Mouse (Mus musculus) gonadal fat pad, adult 2 months (tissue): ENCODE results near the gene Tas2r108. TPM values are rescaled to one million over a fixed set of nuclear protein-coding genes. Genes with fewer than 3 reads are reported as not detected.

Experiments used
- DNase-seq: peaks from one replicate; pipeline ENCODE4 v3.0.0-alpha.2; 2012; ENCODE audit warnings: low read depth
- polyA plus RNA-seq: library from polyadenylated mRNA; depleted of rRNA; stranded (reverse); fragments of >200 nt; gene quantifications from 2 replicates; pipeline ENCODE4 v1.2.3, GENCODE M21; 2012; rRNA removed

The Tas2r108 gene
- polyA plus RNA-seq: 0.15 TPM in 1 of 2 replicates, not detected in the other

DNA sequence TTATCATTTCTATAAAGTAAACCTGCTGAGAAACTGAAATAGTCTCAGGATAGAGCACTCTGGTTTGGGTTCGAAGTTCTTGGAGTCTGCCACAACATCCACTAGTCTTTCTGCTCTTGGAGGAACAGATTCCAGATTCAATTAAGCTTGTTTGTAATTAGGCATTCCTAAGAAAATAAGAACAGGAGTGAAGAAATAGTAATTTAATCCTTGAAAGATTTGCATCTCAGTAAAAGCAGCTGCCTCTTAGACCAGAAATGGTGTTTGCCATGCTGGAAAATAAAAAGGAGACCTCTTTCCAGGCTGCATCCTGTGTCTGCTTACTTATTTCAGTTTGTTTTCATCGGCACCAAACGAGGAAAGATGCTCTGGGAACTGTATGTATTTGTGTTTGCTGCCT lies at the start of gene Tas2r108:
Tas2r108 (plus strand) TSS at position 301 of the 400 bp plus-strand sequence.
- DNase-seq: no peak

DNA sequence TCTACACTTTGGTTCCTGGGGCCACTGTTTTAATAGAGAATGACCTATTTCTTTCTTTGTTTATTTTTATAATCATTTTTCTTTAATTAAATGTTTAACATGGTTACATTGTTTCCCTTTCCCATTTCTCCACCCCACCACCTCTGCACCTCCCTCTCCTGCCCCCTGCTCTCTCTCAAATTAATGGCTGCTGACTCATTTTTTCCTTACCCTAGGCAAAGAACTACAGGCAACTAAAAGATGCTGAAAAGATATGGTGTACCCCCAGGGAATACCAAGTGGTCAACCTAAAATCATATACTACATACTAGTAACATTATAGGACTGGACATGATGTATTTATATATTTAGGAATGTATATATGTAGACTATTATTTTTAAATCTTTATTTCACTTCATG lies 44.7 kb upstream of the Tas2r108 start:
- DNase-seq: no peak

DNA sequence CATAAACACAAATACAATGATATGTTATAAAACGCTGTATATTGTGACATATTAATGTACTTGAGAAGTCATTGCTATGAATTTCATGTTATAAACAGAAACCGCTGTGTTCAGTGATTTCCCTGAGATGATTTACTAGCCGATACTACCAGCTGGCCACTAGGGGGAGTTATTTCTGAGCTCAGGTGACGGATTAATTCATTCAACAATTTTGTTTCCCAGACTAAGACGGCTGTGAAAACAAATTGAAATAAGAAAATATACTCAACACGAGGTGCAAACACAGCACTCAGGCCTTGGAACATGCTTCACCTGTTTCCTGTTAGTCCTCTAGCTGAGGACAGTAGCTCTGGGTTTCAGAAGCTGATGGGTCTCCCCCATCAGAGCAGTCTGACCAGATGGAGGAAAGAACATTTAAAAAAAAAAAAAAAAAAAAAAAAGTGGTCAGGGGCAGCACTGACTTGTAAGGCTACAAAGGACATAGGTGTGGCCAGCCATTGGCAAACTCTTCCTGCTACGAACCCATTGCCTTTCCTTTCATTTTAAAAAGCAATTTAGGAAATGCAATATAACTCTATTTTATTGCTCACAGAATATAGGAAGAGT lies 38.8 kb upstream of the Tas2r108 start:
- DNase-seq: no peak

DNA sequence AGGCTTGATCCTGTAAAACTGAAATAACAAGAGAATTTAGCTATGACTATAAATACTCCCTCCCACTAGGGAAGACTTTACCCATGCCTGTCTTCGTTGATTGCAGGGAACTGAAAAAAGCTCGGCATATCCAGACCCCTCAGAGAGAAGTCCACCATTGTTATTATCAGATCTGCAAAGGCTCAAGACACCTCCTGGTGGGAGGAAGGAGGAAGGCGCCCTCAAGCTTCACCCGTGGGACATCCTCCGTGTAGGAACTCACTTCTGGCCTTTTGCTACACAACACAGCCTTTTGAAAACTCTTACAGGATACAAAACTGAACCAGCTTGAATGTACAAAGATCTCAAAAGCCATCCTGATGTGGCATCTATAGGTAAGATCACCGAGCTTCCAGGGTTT lies 27.6 kb upstream of the Tas2r108 start:
- no peak for DNase-seq

DNA sequence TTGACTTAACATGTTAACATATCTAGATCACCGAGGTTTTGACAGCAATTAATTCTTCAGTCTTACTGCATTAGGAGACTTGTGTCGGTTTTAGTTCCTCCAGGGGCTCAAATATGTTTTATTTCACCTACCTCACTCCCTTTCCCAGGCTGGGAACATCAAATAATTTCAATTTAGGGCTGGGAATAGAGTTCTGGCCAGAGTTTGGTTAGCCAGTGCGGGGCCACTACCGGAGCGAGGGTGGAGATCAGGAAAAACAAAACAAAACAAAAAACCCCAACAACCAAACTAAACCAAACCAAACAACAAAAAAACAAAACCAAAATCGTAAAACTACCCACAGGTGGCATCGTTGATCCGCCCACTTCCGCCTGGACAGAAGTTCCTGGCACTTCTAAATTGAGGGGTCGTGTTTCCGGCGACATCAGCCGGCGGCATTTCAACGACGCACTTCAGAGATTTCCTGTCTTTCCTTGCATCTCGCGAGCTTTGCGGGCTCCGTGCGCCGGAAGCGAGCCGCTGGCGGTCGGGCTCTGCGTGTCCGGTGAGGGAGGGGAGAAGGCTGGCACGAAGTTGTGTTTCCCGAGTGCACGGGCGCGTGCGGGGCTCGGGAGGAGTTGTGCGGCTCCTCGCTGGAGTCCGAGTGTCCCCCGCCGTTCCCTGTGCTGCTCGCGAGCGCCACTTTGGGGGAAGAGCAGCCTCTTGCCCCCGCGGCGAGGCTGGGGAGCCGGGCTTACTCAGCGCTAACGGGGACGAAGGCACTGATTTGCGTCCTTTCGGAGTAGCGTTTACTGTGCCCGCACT lies 22.2 kb upstream of the Tas2r108 start, which contains the start of gene Ssbp1:
Ssbp1 (plus strand) TSS at position 437 of the 804 bp plus-strand sequence.
- DNase-seq: peak; percentile 69

DNA sequence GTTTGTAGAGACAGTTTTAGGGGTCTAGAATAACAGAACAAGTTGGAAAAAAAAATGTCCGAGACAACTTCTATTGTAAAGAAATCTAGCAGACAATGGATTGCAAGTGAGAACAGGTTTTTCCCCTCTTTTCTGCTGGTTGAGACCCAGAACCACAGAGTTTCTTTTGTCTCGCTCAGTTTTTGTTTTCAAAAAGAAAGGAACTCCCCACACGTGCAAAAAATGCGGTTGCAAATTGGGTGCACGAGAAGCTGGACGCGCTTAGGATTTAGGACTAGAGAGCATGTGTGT lies 21.7 kb upstream of the Tas2r108 start:
- no peak for DNase-seq

DNA sequence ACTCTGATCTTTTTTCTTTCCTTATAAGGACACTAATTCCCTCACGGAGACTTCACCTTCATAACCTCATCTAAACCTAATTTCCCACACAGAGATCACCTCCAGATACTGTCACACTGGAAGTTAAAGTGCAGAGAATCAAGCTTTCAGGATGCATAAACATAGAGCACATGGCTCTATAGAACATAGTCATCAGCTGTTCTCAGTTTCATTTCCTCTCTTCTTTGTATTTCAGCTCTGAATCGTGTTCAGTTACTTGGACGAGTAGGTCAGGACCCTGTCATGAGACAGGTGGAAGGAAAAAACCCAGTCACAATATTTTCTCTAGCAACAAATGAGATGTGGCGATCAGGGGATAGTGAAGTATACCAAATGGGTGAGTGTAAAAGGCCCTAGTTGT lies 17.2 kb upstream of the Tas2r108 start:
- DNase-seq: no peak

DNA sequence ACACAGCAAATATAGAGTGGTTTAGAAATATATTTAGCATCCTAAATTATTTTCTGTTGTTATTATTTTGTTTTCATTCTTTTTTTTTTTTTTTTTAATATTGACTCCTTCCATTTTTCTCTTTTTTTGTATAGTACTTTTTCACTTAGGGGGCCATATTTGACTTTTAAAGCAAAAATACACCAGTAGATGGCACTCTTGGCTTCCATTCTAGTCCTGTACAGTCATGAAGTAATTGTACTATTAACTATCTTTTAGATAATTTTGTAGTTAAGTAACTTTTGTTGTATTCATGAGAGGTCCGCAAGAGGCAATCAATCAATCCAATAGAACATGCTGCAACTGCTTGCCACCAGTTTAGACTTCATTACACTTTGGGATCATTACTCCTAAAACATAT lies 13.6 kb upstream of the Tas2r108 start:
- DNase-seq: no peak

DNA sequence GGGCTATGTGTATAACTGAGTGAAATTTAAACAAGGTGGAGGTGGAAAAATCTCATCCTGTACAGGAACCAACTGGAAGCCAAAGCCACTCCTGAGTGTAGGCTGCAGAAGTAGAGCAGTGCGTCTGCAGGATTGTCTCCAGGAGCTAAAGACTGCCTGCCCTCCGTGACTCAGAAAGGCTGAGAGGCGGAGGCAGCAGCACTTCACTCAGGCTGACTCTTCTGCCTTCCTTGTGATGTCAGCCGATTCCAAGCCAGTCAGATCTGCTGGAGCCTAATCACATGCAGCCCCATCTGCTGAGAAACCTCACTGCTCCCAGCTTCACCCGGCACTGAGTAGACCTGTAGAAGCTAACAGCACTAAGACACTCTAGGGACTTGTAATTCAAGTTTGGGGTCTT lies 11.0 kb upstream of the Tas2r108 start:
- DNase-seq: no peak

DNA sequence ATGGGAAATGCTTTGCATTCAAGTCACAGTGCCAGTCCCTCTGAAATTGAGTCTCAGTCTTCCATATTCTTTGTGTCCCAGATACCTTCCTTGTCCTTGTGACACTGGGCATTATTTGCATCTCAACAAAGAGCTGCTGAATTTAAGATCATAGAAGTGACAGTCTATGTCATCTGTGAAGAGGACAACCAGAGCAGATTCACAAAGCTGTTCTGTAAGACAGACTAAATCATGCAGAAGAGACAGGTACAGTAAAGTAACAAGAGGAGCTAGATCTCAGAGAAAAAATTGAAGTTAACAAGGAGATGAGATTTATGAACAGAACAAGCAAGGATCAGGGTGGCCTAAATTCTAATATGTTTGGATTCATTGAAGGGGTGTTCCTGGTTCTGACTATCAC lies 2.4 kb upstream of the Tas2r108 start, which contains the start of gene Tas2r137:
Tas2r137 (plus strand) TSS at position 301 of the 400 bp plus-strand sequence.
- DNase-seq: no peak

DNA sequence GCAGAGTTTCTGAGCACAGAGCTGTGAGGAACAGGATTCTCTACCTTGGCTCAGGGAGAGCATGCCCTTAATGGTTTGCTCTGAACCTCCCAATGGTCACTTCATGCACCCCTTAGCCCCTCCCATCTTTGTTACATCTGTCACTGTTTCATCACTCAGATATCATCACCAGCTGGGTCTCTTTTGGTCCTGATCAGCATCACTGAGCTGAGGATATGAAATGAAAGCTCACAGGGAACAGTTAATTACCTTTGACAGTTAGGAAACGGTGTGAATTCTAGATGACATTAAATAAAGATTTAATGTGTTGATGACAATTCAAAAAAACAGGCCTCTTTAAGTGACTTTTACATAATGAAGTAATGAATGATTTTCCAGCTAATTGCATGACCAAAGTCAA lies 26.1 kb downstream of the Tas2r108 start, which contains the start of gene Prss37:
Prss37 (minus strand) TSS at position 101 of the 400 bp plus-strand sequence.
- no peak for DNase-seq

Other genes starting within 250 kb of the Tas2r108 start
- gene Agk, start 168.4 kb upstream of the Tas2r108 start, polyA plus RNA-seq: 14.4 and 16.2 TPM in 2 replicates
- gene E330009J07Rik, start 57.4 kb upstream of the Tas2r108 start, polyA plus RNA-seq: 4.8 and 9.2 TPM in 2 replicates
- 0.23 and 0.94 TPM in 2 replicates for gene Wee2, start 54.4 kb upstream of the Tas2r108 start, polyA plus RNA-seq
- gene Ssbp1, start 22.2 kb upstream of the Tas2r108 start, polyA plus RNA-seq: 13.8 and 17.7 TPM in 2 replicates
- gene Tas2r137, start 2.3 kb upstream of the Tas2r108 start, polyA plus RNA-seq: not detected in 2 replicates
- gene Prss37, start 26.0 kb downstream of the Tas2r108 start, polyA plus RNA-seq: 0.24 and 0.90 TPM in 2 replicates
- not detected in 2 replicates for gene Olfr461, start 61.5 kb downstream of the Tas2r108 start, polyA plus RNA-seq
- not detected in 2 replicates for gene Olfr460, start 76.0 kb downstream of the Tas2r108 start, polyA plus RNA-seq
- 0.75 and 0.84 TPM in 2 replicates for gene Clec5a, start 92.3 kb downstream of the Tas2r108 start, polyA plus RNA-seq
- gene Tas2r138, start 119.8 kb downstream of the Tas2r108 start, polyA plus RNA-seq: not detected in 2 replicates
- 1.1 TPM in 2 replicates for gene Mgam, start 135.3 kb downstream of the Tas2r108 start, polyA plus RNA-seq